Mouse (Mus musculus) limb, embryonic 11.5 days (tissue): ENCODE results near the gene Fbxw11. TPM values are rescaled to one million over a fixed set of nuclear protein-coding genes. Genes with fewer than 3 reads are reported as not detected.

Experiments used
- ATAC-seq: fragments of 200-750 bp; cut with Nextera tagmentation; 2 replicates; pipeline ENCODE4 v1.8.0; 2017; ENCODE audit warnings: low read depth; ENCODE audit not compliant: insufficient number of reproducible peaks, low FRiP score, low TSS enrichment
- DNase-seq: peaks from one replicate; pipeline ENCODE4 v3.0.0-alpha.2; 2015; ENCODE audit warnings: low spot score
- H3K27ac ChIP-seq: fragments of 300-500 bp; sonication (generic); replicated peaks from 2 replicates; pipeline ENCODE4 v1.5.1; 2014; ENCODE audit warnings: low read depth, mild to moderate bottlenecking, low read length
- H3K27me3 ChIP-seq: fragments of 300-500 bp; sonication (generic); 2 replicates; pipeline ENCODE4 v1.6.1; 2014; ENCODE audit warnings: mild to moderate bottlenecking, low read length, mixed read lengths; ENCODE audit not compliant: control insufficient read depth, insufficient read depth
- H3K36me3 ChIP-seq: fragments of 300-500 bp; sonication (generic); 2 replicates; pipeline ENCODE4 v1.6.1; 2014; ENCODE audit warnings: mild to moderate bottlenecking, low read length, moderate library complexity, mixed read lengths; ENCODE audit not compliant: control insufficient read depth, insufficient read depth
- H3K4me1 ChIP-seq: fragments of 300-500 bp; sonication (generic); 2 replicates; pipeline ENCODE4 v1.6.1; 2014; ENCODE audit warnings: low read length, mixed read lengths; ENCODE audit not compliant: control insufficient read depth, insufficient read depth
- H3K4me2 ChIP-seq: fragments of 300-500 bp; sonication (generic); 2 replicates; pipeline ENCODE4 v1.6.1; 2014; ENCODE audit warnings: low read depth, mild to moderate bottlenecking, moderate library complexity; ENCODE audit not compliant: severe bottlenecking
- H3K4me3 ChIP-seq: fragments of 300-500 bp; sonication (generic); 2 replicates; pipeline ENCODE4 v1.5.1; 2014; ENCODE audit warnings: low read depth, low read length
- H3K9ac ChIP-seq: fragments of 300-500 bp; sonication (generic); 2 replicates; pipeline ENCODE4 v1.6.1; 2014; ENCODE audit warnings: mild to moderate bottlenecking, low read length
- H3K9me3 ChIP-seq: fragments of 300-500 bp; sonication (generic); 2 replicates; pipeline ENCODE4 v1.6.1; 2016; ENCODE audit warnings: low read length; ENCODE audit not compliant: control insufficient read depth
- WGBS: fragments of 180-500 bp; shearing (Covaris S2); extraction: QIAGEN DNeasy Blood & Tissue Kit; methylation state at CpG from one replicate; pipeline ENCODE4 v1.1.7; 2014; 5-methylcytosine and 5-hydroxymethylcytosine counted together
- polyA plus RNA-seq: library from polyadenylated mRNA; unstranded; fragments of >200 nt; fragmentation: Nextera tagmentation; extraction: Ambion mirVana; gene quantifications from 2 replicates; pipeline ENCODE4 v1.2.1, GENCODE M21; 2014

The Fbxw11 gene
- polyA plus RNA-seq, 1 experiment from 2014 or later = 92.6 TPM

- Histone ChIP-seq H3K4me3 (no peak overlapping the region), H3K27ac (no peak overlapping the region), H3K4me2 (no peak overlapping the region), H3K4me1 (no peaks in the 10 kb centered on the region), H3K27me3 (no peaks in the 10 kb centered on the region), H3K9ac (no peak overlapping the region), H3K9me3 (no peaks in the 10 kb centered on the region), H3K36me3 (no peaks in the 10 kb centered on the region)
- 83% methylated on average over 6 of the region's 6 CpGs for WGBS
- DNase-seq = no peak
- no peak for ATAC-seq
Measured at GRCm38 (mm10) chr11:32627900-32628299, 14.6 kb upstream of the Fbxw11 start.

- no peak overlapping the region for H3K4me2 ChIP-seq
- 82% methylated on average over 4 of the region's 4 CpGs for WGBS
- H3K9me3 ChIP-seq = no peaks in the 10 kb centered on the region; the same call in 1 of the 2 replicates
- DNase-seq = no peak
- H3K4me3 ChIP-seq = no peak overlapping the region
- no peaks in the 10 kb centered on the region for H3K36me3 ChIP-seq
- no peaks in the 10 kb centered on the region for H3K4me1 ChIP-seq
- H3K27me3 ChIP-seq = no peaks in the 10 kb centered on the region
- no peak for ATAC-seq
- no peak overlapping the region for H3K27ac ChIP-seq
- no peak overlapping the region for H3K9ac ChIP-seq
Measured at GRCm38 (mm10) chr11:32629713-32630211, 12.8 kb upstream of the Fbxw11 start.

DNA sequence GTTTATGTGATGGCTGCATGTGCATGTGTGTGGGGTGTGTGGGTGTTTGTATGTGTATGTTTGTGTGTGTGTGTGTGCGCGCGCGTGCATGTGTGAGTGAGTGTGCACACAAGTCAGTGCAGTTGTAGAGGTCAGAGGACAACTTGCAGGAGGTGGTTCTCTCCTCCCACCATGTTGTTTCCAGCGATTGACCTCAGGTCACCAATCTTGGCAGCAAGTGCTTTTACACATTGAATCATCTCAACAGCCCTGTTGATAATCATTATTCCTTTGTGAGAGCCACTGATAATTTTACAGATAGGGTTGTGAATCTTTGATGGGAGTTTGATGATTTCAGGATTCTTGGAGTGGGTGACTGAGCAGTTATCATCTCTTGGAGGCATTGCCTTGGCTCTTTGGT is 9.9 kb upstream of the Fbxw11 start:
- no peak for ATAC-seq
- Histone ChIP-seq H3K9ac (no peak overlapping the region), H3K36me3 (no peaks in the 10 kb centered on the region), H3K27ac (no peak overlapping the region), H3K4me1 (no peaks in the 10 kb centered on the region), H3K4me3 (no peak overlapping the region), H3K9me3 (no peaks in the 10 kb centered on the region; the same call in 1 of the 2 replicates), H3K27me3 (no peaks in the 10 kb centered on the region), H3K4me2 (no peak overlapping the region)
- DNase-seq = no peak
- 96% methylated on average over 5 of the region's 5 CpGs for WGBS

DNA sequence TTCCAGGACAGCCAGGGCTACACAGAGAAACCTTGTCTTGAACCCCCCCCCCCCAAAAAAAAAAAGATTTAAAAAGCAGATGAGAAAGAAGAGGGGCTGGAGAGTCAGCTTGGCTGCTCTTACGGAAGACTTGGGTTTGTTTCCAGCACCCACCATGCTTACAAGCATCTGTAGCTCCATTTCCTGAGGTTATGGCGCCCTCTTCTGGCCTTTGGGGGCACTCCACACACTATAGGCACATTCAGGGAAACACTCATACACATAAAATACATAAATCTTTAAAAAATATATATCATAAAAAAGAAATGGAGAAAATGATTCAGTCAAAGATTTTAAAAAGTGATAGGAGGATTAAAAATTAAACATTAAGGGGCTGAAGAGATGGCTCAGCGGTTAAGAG is 9.0 kb upstream of the Fbxw11 start:
- Histone ChIP-seq H3K9ac (no peak overlapping the region), H3K4me2 (no peak overlapping the region), H3K4me3 (no peak overlapping the region), H3K36me3 (no peaks in the 10 kb centered on the region), H3K27ac (no peak overlapping the region), H3K4me1 (no peaks in the 10 kb centered on the region; the same call in 1 of the 2 replicates), H3K9me3 (no peaks in the 10 kb centered on the region; the same call in 1 of the 2 replicates), H3K27me3 (no peaks in the 10 kb centered on the region)
- DNase-seq (no peak), ATAC-seq (no peak)
- WGBS = 68% methylated on average over 3 of the region's 3 CpGs

- Histone ChIP-seq H3K27ac (no peak overlapping the region), H3K4me2 (no peak overlapping the region), H3K9ac (no peak overlapping the region), H3K4me1 (no peaks in the 10 kb centered on the region; the same call in 1 of the 2 replicates), H3K36me3 (no peaks in the 10 kb centered on the region), H3K9me3 (no peaks in the 10 kb centered on the region; the same call in 1 of the 2 replicates), H3K27me3 (no peaks in the 10 kb centered on the region), H3K4me3 (no peak overlapping the region)
- DNase-seq = no peak
- WGBS = 84% methylated on average over 2 of the region's 2 CpGs
- no peak for ATAC-seq
Measured at GRCm38 (mm10) chr11:32634143-32634542, 8.4 kb upstream of the Fbxw11 start.

DNA sequence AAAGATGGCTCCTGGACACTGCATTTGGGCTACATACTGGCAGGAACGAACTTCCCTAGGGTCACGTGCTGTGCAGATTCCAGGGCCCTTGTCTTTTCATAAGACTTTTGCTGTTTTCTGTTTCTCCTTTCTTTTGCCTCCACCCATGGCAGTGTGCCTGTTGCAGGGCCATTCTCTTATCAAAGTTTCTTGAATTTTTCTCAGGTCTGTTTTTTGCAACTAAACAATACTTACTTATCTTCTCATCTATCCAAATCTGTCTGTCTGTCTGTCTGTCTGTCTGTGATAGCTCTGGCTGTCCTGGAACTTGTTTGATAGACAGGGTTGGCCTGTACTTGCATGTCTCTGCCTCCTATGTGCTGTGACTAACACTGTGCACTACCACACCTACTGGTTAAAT is 7.7 kb upstream of the Fbxw11 start:
- Histone ChIP-seq H3K36me3 (no peaks in the 10 kb centered on the region), H3K4me2 (no peak overlapping the region), H3K4me1 (no peaks in the 10 kb centered on the region; the same call in 1 of the 2 replicates), H3K9ac (no peak overlapping the region), H3K9me3 (no peaks in the 10 kb centered on the region; the same call in 1 of the 2 replicates), H3K27ac (no peak overlapping the region), H3K27me3 (no peaks in the 10 kb centered on the region), H3K4me3 (no peak overlapping the region)
- 55% methylated on average over 2 of the region's 2 CpGs for WGBS
- no peak for ATAC-seq
- no peak for DNase-seq

DNA sequence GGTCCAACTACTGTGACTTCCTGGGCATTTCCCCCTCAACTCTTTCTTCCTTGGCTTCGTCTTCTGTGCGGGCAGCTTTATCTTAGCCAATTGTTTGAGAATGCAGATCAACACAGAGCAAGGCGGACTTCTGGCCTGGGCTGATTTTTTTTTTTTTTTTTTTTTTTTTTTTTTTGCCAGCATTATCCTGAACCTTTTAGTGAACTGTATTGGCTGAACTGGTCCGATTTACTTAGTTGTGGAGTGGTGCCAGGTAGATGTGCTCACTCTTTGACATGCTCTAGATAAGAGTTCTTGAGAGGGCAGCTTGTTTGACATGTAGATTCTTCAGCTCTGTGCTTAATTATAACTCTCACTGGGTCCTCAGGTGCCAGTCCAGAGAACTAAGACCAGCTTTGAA is 6.2 kb upstream of the Fbxw11 start:
- Histone ChIP-seq H3K9me3 (no peaks in the 10 kb centered on the region; the same call in 1 of the 2 replicates), H3K4me2 (no peak overlapping the region), H3K4me1 (no peaks in the 10 kb centered on the region; the same call in 1 of the 2 replicates), H3K36me3 (no peaks in the 10 kb centered on the region), H3K27ac (no peak overlapping the region), H3K27me3 (no peaks in the 10 kb centered on the region), H3K9ac (no peak overlapping the region), H3K4me3 (no peak overlapping the region)
- DNase-seq (no peak), ATAC-seq (no peak)
- WGBS = 85% methylated on average over 4 of the region's 4 CpGs

- no peak for DNase-seq
- no peak overlapping the region for H3K9ac ChIP-seq
- no peak overlapping the region for H3K4me2 ChIP-seq
- no peak overlapping the region for H3K4me3 ChIP-seq
- no peaks in the 10 kb centered on the region for H3K36me3 ChIP-seq
- 58% methylated on average over 8 of the region's 8 CpGs for WGBS
- H3K27ac ChIP-seq = no peak overlapping the region
- no peaks in the 10 kb centered on the region for H3K9me3 ChIP-seq
- H3K4me1 ChIP-seq = peaks cover 6% of the 10 kb centered on the region; the same call in 1 of the 2 replicates
- H3K27me3 ChIP-seq = no peaks in the 10 kb centered on the region
- no peak for ATAC-seq
Measured at GRCm38 (mm10) chr11:32638521-32639255, 3.8 kb upstream of the Fbxw11 start.
